Mouse (Mus musculus) liver, adult (tissue): Measurements from ENCODE around the gene Vps37c.

ENCODE experiments used
- GATA4 ChIP-seq: IDR thresholded peaks from 2 replicates; pipeline ENCODE4 v1.6.1; 2014; ENCODE audit warnings: mild to moderate bottlenecking, low read length; ENCODE audit not compliant: insufficient replicate concordance

Gene Vps37c

GRCm38 (mm10) chr19:10676656-10677055 is 11.9 kb upstream of the Vps37c start:
- TF ChIP-seq GATA4 = no peak

- no peak for TF ChIP-seq GATA4
Observed at GRCm38 (mm10) chr19:10677915-10678771, 10.4 kb upstream of the Vps37c start, which contains the start of gene Pga5. Pga5 (minus strand) TSS chr19:10678071.

- no peak for TF ChIP-seq GATA4
Observed at GRCm38 (mm10) chr19:10678772-10679067, 9.8 kb upstream of the Vps37c start.

- TF ChIP-seq GATA4 = no peak
Observed at GRCm38 (mm10) chr19:10681571-10681970, 7.0 kb upstream of the Vps37c start.

- no peak for TF ChIP-seq GATA4
Observed at GRCm38 (mm10) chr19:10685081-10685480, 3.5 kb upstream of the Vps37c start.

- no peak for TF ChIP-seq GATA4
Observed at GRCm38 (mm10) chr19:10685727-10686126, 2.8 kb upstream of the Vps37c start.

GRCm38 (mm10) chr19:10689470-10690166 is 1.1 kb downstream of the Vps37c start:
- TF ChIP-seq GATA4 = no peak

GRCm38 (mm10) chr19:10690336-10690735 is 1.8 kb downstream of the Vps37c start:
- TF ChIP-seq GATA4 = no peak

GRCm38 (mm10) chr19:10691121-10691520 is 2.6 kb downstream of the Vps37c start:
- no peak for TF ChIP-seq GATA4

- no peak for TF ChIP-seq GATA4
Observed at GRCm38 (mm10) chr19:10691660-10692059, 3.1 kb downstream of the Vps37c start.

GRCm38 (mm10) chr19:10692361-10692760 is 3.8 kb downstream of the Vps37c start:
- TF ChIP-seq GATA4 = no peak

- no peak for TF ChIP-seq GATA4
Observed at GRCm38 (mm10) chr19:10693926-10694682, 5.6 kb downstream of the Vps37c start.

- no peak for TF ChIP-seq GATA4
Observed at GRCm38 (mm10) chr19:10695801-10696200, 7.3 kb downstream of the Vps37c start.

- TF ChIP-seq GATA4 = no peak
Observed at GRCm38 (mm10) chr19:10698131-10698991, 9.8 kb downstream of the Vps37c start.

GRCm38 (mm10) chr19:10699851-10700250 is 11.3 kb downstream of the Vps37c start:
- TF ChIP-seq GATA4 = no peak

GRCm38 (mm10) chr19:10701013-10701726 is 12.6 kb downstream of the Vps37c start:
- TF ChIP-seq GATA4 = no peak
